Mouse (Mus musculus) small intestine, adult 2 months (tissue): ENCODE data around the gene Jarid2.

ENCODE experiments used
- CTCF ChIP-seq: fragments of 200-500 bp; IDR thresholded peaks from 2 replicates; pipeline ENCODE4 v1.5.1; 2012; ENCODE audit warnings: low read depth, mild to moderate bottlenecking, control low read depth, inconsistent platforms, low read length, moderate library complexity, mixed read lengths; ENCODE audit not compliant: insufficient replicate concordance, insufficient read length; ENCODE audit errors: extremely low read depth
- POLR2A ChIP-seq: fragments of 200-500 bp; IDR thresholded peaks from 2 replicates; pipeline ENCODE4 v1.6.1; 2012; ENCODE audit warnings: low read depth, mild to moderate bottlenecking, control low read depth, inconsistent platforms, low read length, moderate library complexity

GRCm38 (mm10) chr13:44763068-44763467, 33.8 kb downstream of the Jarid2 start:
- no peak for TF ChIP-seq CTCF
- no peak for TF ChIP-seq POLR2A
